Mouse (Mus musculus): Measurements from ENCODE around the gene Rbm42.

GRCm38 (mm10) chr7:30614454-30614853, 35.7 kb downstream of the Rbm42 start:
- no peak for TF ChIP-seq CTCF (IDR thresholded peaks at IDR 0.05; ENCODE audit: low read depth, low read length)
- no peak for TF ChIP-seq POLR2A (IDR thresholded peaks at IDR 0.05; ENCODE audit: insufficient read depth, low read length)
